Mouse (Mus musculus) ovary, postnatal 14 days (tissue): ENCODE measurements around the gene Zscan10.

Source experiments
- DNase-seq: peaks from one replicate; pipeline ENCODE4 v3.0.0; 2022; ENCODE audit warnings: low spot score

Zscan10 gene

GRCm38 (mm10) chr17:23600641-23601622 lies at the start of gene Zscan10:
TSS of gene Zscan10 (plus strand) at chr17:23600856.
- no peak for DNase-seq

GRCm38 (mm10) chr17:23550856-23551255 lies 49.8 kb upstream of the Zscan10 start:
- DNase-seq, result no peak

- DNase-seq, result no peak
These were observed 49.2 kb upstream of the Zscan10 start for GRCm38 (mm10) chr17:23551416-23551815.

GRCm38 (mm10) chr17:23551963-23552362 lies 48.7 kb upstream of the Zscan10 start:
- no peak for DNase-seq

GRCm38 (mm10) chr17:23552896-23553633 lies 47.6 kb upstream of the Zscan10 start:
- DNase-seq, result no peak

GRCm38 (mm10) chr17:23553634-23554120 lies 47.0 kb upstream of the Zscan10 start:
- no peak for DNase-seq

- no peak for DNase-seq
These were observed 46.3 kb upstream of the Zscan10 start for GRCm38 (mm10) chr17:23554321-23554720.

- no peak for DNase-seq
These were observed 45.3 kb upstream of the Zscan10 start for GRCm38 (mm10) chr17:23555243-23555916.

- no peak for DNase-seq
These were observed 40.9 kb upstream of the Zscan10 start for GRCm38 (mm10) chr17:23559767-23560166.

GRCm38 (mm10) chr17:23563595-23564367 lies 36.9 kb upstream of the Zscan10 start, which contains the start of gene Zfp213:
TSS of gene Zfp213 (minus strand) at chr17:23564238.
- DNase-seq, result peak; percentile 88

- DNase-seq, result peak; percentile 25
These were observed 36.3 kb upstream of the Zscan10 start for GRCm38 (mm10) chr17:23564368-23564715.

GRCm38 (mm10) chr17:23566787-23567186 lies 33.9 kb upstream of the Zscan10 start:
- no peak for DNase-seq

GRCm38 (mm10) chr17:23568370-23568769 lies 32.3 kb upstream of the Zscan10 start:
- no peak for DNase-seq

GRCm38 (mm10) chr17:23570017-23570416 lies 30.6 kb upstream of the Zscan10 start:
- DNase-seq, result peak; percentile 38

- no peak for DNase-seq
These were observed 29.6 kb upstream of the Zscan10 start for GRCm38 (mm10) chr17:23571084-23571483.

GRCm38 (mm10) chr17:23572059-23572458 lies 28.6 kb upstream of the Zscan10 start:
- no peak for DNase-seq

- no peak for DNase-seq
These were observed 26.5 kb upstream of the Zscan10 start for GRCm38 (mm10) chr17:23574130-23574529.

- no peak for DNase-seq
These were observed 24.6 kb upstream of the Zscan10 start for GRCm38 (mm10) chr17:23575951-23576552.

GRCm38 (mm10) chr17:23584786-23585185 lies 15.9 kb upstream of the Zscan10 start:
- no peak for DNase-seq

GRCm38 (mm10) chr17:23585721-23586491 lies 14.8 kb upstream of the Zscan10 start:
- peak; percentile 52 for DNase-seq
